Mouse (Mus musculus) NIH3T3 (cell line): ENCODE measurements at regions not wholly inside any gene's neighbourhood (a gene's known extent, or its start where the extent isn't known, plus 50 kb on each side); places are given as distances from the start of the nearest gene placed in this dataset.
"Not testable (repeated sequence)": the region's sequence is repeated elsewhere in the genome, so short reads cannot be mapped to it uniquely, and the experiment has no call there.

Experiments used
- DNase-seq: peaks from one replicate; pipeline ENCODE4 v3.0.0-alpha.2; 2012; ENCODE audit warnings: low read depth

GRCm38 (mm10) chr6:68370010-68370409, 834.4 kb upstream of the Tacstd2 start:
- no peak for DNase-seq

DNA sequence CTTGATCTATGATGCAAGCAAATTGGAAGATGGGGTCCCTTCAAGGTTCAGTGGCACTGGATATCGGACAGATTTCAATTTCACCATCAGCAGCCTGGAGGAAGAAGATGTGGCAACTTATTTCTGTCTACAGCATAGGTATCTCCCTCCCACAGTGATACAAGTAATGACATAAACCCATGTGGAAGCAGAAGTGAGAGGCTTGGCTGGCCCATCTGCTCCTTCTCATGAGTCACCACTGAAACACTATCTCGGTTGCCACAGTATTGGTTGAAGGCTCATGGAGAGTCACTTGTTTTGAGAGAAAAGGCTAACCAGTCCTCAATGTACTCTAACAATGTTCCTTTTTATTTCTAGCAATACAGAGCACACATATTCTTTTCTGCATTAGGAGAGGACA, 804.2 kb upstream of the Tacstd2 start:
- no peak for DNase-seq

DNA sequence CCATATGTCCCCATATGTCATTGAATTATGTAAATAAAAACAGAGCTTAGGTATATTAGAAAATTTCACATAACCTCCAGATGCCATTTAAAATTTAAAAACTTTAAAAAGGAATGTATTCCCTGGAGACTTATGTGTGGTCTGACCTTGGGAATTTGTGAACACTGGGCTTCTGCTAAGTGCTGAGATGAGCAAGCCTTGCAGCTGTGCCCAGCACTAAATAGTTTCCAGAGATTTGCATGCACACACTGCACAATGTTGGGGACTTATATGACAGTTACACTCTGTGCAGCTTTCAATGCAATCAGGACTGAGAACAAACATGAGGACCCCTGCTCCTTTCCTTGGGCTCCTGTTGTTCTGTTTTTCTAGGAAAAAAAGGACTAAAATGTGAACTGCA, 803.6 kb upstream of the Tacstd2 start:
- DNase-seq: not testable (repeated sequence)

DNA sequence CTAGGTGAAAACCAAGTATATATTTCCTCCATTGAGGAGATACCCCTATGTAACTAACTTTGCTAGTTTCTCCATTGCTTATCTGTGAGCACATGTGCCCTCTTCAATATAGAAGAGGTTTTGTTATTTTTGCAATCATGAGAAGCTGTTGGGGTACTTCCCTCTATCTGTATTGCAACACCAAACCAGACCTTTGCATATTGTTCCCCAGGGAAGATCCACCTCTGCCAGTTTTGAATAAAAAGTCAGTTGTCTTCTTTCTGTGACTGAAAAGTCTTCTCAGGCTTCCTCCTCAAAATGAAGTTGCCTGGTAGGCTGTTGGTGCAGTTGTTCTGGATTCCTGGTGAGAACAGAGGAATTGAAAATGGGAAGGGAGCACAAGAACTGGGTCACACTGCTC, 775.8 kb upstream of the Tacstd2 start:
- no peak for DNase-seq

GRCm38 (mm10) chr6:68302133-68302532, 766.5 kb upstream of the Tacstd2 start:
- no peak for DNase-seq

- no peak for DNase-seq
These were observed 721.1 kb upstream of the Tacstd2 start for GRCm38 (mm10) chr6:68256725-68257124.

- no peak for DNase-seq
These were observed 720.6 kb upstream of the Tacstd2 start for GRCm38 (mm10) chr6:68256151-68256550.

DNA sequence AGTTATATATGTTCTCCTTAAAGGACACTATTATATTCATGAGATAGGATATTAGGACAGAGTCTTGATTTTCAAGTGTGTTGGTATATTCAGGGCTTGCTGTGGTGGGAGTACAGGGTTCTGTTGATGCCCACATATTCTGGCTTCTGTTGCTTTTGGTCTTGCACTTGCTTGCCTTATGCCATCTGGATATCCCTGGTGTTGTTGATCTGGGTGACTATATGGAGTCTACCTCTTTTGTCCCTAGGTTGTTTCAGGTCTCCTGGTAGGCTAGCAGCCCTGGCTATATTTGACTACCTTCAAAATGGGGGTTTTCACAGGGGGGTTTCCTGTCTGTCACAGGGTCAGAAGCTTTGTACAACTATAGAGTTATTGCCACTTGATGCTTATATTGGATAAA, 717.1 kb upstream of the Tacstd2 start:
- DNase-seq: no peak

DNA sequence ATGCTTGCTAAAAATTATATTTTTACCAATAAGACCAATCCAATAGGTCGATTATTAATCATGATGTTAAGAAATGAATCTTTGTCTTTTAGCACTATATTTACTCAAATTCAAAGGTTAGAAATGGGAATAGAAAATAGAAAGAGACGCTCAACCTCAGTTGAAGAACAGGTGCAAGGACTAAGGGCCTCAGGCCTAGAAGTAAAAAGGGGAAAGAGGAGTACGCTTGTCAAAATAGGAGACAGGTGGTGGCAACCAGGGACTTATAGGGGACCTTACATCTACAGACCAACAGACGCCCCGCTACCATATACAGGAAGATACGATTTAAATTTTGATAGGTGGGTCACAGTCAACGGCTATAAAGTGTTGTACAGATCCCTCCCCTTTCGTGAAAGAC, 715.7 kb upstream of the Tacstd2 start:
- not testable (repeated sequence) for DNase-seq

DNA sequence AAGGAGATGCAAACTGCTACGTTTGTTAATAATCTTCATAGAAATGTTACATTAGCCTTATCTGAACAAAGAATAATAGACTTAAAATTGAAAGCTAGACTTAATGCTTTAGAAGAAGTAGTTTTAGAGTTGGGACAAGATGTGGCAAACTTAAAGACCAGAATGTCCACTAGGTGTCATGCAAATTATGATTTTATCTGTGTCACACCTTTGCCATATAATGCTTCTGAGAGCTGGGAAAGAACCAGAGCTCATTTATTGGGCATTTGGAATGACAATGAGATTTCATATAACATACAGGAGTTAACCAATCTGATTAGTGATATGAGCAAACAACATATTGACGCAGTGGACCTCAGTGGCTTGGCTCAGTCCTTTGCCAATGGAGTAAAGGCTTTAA, 714.8 kb upstream of the Tacstd2 start:
- DNase-seq: not testable (repeated sequence)

GRCm38 (mm10) chr6:68249259-68249658, 713.7 kb upstream of the Tacstd2 start:
- DNase-seq: not testable (repeated sequence)

GRCm38 (mm10) chr6:68248018-68248533, 712.5 kb upstream of the Tacstd2 start:
- not testable (repeated sequence) for DNase-seq

GRCm38 (mm10) chr6:68242749-68243148, 707.2 kb upstream of the Tacstd2 start:
- not testable (repeated sequence) for DNase-seq

- DNase-seq: no peak
These were observed 684.1 kb upstream of the Tacstd2 start for GRCm38 (mm10) chr6:68219685-68220084.

DNA sequence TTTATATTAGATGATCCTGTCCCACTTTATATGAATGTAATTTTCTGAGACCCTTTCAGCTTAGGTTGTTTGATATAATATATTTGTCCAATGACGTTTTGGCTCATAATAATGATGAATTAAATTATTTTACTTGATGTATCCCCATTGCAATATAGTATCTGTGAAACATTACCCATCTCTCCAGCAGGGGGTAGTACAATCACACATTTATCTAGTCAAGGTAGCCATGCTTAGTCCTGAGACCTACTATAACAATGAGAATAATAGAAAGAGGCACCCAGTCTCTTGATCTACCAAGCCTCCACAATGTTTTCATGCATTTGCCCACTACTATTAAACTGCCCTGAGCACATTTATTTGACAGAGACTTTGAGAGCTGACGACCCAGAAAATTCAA, 665.9 kb upstream of the Tacstd2 start:
- peak; percentile 10 for DNase-seq

GRCm38 (mm10) chr6:68198031-68198430, 662.4 kb upstream of the Tacstd2 start:
- DNase-seq: no peak

DNA sequence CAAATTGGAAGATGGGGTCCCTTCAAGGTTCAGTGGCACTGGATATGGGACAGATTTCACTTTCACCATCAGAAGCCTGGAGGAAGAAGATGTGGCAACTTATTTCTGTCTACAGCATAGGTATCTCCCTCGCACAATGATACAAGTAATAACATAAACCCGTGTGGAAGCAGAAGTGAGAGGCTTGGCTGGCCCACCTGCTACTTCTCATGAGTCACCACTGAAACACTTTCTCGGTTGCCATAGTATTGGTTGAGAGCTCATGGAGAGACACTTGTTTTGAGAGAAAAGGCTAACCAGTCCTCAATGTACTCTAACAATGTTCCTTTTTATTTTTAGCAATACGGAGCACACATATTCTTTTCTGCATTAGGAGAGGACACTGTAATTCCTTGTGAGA, 629.2 kb upstream of the Tacstd2 start:
- no peak for DNase-seq

DNA sequence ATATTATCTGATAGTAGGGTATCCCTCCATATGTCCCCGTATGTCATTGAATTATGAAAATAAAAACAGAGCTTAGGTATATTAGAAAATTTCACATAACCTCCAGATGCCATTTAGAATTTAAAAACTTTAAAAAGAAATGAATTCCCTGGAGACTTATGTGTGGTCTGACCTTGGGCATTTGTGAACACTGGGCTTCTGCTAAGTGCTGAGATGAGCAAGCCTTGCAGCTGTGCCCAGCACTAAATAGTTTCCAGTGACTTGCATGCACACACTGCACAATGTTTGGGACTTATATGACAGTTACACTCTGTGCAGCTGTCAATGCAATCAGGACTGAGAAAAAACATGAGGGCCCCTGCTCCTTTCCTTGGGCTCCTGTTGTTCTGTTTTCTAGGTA, 628.5 kb upstream of the Tacstd2 start:
- DNase-seq: not testable (repeated sequence)

GRCm38 (mm10) chr6:68151569-68151968, 616.0 kb upstream of the Tacstd2 start:
- no peak for DNase-seq

- DNase-seq: no peak
These were observed 566.9 kb upstream of the Tacstd2 start for GRCm38 (mm10) chr6:68102481-68102880.
